Mouse (Mus musculus): ENCODE results near the gene Pim1. TPM values are rescaled to one million over a fixed set of nuclear protein-coding genes. Genes with fewer than 3 reads are reported as not detected.

Gene Pim1
- total and polyA plus RNA-seq, 2 experiments from 2014 or later, result 8.3 to 12.7 TPM

DNA sequence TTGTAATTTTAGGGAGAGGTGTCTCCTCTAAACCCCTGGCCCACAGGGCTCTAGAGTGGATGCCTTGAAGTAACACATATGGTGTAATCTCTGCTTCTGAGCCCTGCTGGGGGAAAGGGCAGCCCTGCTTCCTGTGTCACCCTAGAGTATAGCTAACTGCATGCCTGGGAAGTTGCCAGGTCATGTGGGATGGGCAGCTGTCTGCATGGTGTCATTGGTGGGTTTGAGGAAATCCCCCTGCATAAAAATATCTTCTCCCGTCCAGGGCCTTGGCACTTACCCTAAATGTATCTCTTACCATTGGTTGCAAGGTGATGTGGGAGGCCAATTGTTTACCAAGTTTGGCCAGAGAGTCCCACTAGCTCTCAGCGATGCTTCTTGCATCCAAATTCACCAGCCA is 16.5 kb upstream of the Pim1 start:
- WGBS, result 80% methylated on average over 2 of the region's 2 CpGs
- no peaks in the 10 kb centered on the region for H3K9me3 ChIP-seq (ENCODE audit: low read length)
- DNase-seq (ENCODE audit: low spot score), result no peak
- TF ChIP-seq CTCF (IDR thresholded peaks at IDR 0.05), result no peak
- H3K27ac ChIP-seq (ENCODE audit: low read depth, low read length), result no peak overlapping the region
- H3K4me2 ChIP-seq (ENCODE audit: low read depth, low read length, poor library complexity, severe bottlenecking), result no peak overlapping the region
- no peaks in the 10 kb centered on the region for H3K36me3 ChIP-seq (ENCODE audit: insufficient read depth, low read length)
- no peaks in the 10 kb centered on the region for H3K4me1 ChIP-seq (ENCODE audit: insufficient read depth, low read length)
- H3K4me3 ChIP-seq (ENCODE audit: low read depth, low read length), result no peak overlapping the region
- no peak for ATAC-seq (ENCODE audit: low FRiP score)
- H3K9ac ChIP-seq (replicated peaks; ENCODE audit: low read length, poor library complexity, severe bottlenecking), result no peak overlapping the region
- H3K27me3 ChIP-seq (ENCODE audit: insufficient read depth, low read length), result no peaks in the 10 kb centered on the region

DNA sequence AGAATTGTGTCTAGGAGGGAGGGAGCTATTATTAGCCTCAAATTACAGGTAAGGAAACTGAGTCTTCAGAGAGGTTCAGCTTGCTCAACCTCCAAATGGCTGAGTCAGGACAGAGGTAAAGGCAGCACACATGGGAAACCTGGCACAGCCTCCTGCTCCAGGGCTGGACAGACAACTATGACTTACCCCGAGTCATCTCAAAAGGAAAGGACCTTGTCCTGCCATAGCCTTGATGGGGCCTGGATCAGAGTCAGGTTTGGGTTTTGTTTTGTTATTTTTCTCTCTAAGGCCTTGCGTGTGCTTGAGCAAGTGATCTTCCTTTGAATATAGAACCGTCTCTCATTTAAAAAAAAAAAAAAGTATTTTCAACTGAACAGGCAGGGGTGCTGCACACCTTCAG is 15.4 kb upstream of the Pim1 start:
- ATAC-seq (ENCODE audit: low FRiP score), result no peak
- DNase-seq (ENCODE audit: low spot score), result no peak
- no peak overlapping the region for H3K27ac ChIP-seq (ENCODE audit: low read depth, low read length)
- no peak overlapping the region for H3K4me3 ChIP-seq (ENCODE audit: low read depth, low read length)
- H3K4me2 ChIP-seq (ENCODE audit: low read depth, low read length, poor library complexity, severe bottlenecking), result no peak overlapping the region
- WGBS, result 92% methylated on average over 3 of the region's 3 CpGs
- no peaks in the 10 kb centered on the region for H3K36me3 ChIP-seq (ENCODE audit: insufficient read depth, low read length)
- H3K9me3 ChIP-seq (ENCODE audit: low read length), result no peaks in the 10 kb centered on the region
- TF ChIP-seq CTCF (IDR thresholded peaks at IDR 0.05), result no peak
- H3K27me3 ChIP-seq (ENCODE audit: insufficient read depth, low read length), result no peaks in the 10 kb centered on the region
- no peaks in the 10 kb centered on the region for H3K4me1 ChIP-seq (ENCODE audit: insufficient read depth, low read length)
- no peak overlapping the region for H3K9ac ChIP-seq (replicated peaks; ENCODE audit: low read length, poor library complexity, severe bottlenecking)

- Histone ChIP-seq H3K4me1 (ENCODE audit: insufficient read depth, low read length) (no peaks in the 10 kb centered on the region), H3K36me3 (ENCODE audit: insufficient read depth, low read length) (no peaks in the 10 kb centered on the region), H3K9me3 (ENCODE audit: low read length) (no peaks in the 10 kb centered on the region), H3K4me3 (ENCODE audit: low read depth, low read length) (no peak overlapping the region), H3K4me2 (ENCODE audit: low read depth, low read length, poor library complexity, severe bottlenecking) (no peak overlapping the region), H3K27me3 (ENCODE audit: insufficient read depth, low read length) (no peaks in the 10 kb centered on the region), H3K9ac (replicated peaks; ENCODE audit: low read length, poor library complexity, severe bottlenecking) (no peak overlapping the region), H3K27ac (ENCODE audit: low read depth, low read length) (no peak overlapping the region)
- WGBS, result 70% methylated on average over 4 of the region's 4 CpGs
- TF ChIP-seq CTCF (IDR thresholded peaks at IDR 0.05), result no peak
- DNase-seq (ENCODE audit: low spot score) (no peak), ATAC-seq (ENCODE audit: low FRiP score) (no peak)
Observed at GRCm38 (mm10) chr17:29476461-29476860, 14.1 kb upstream of the Pim1 start.

DNA sequence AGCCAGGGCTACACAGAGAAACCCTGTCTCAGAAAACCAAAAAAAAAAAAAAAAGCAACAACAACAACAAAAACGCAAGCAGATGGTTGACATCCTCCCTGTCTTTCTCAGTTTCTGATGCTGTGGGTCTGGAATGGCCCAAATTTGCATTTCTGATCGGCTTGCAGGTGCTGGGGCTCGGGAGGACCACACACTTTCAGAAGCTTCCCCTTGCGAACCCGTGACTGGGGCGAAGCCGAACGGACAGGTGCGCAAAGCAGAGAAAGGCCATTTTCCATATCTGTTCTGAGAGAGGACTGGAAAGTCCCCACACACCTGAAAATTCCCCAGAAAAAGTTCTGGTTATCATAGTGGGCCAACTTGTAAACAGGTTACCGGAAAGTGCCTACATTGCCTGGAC is 13.2 kb upstream of the Pim1 start:
- no peak for TF ChIP-seq CTCF (IDR thresholded peaks at IDR 0.05)
- WGBS, result 87% methylated on average over 10 of the region's 10 CpGs
- Histone ChIP-seq H3K36me3 (ENCODE audit: insufficient read depth, low read length) (no peaks in the 10 kb centered on the region), H3K9me3 (ENCODE audit: low read length) (no peaks in the 10 kb centered on the region), H3K27me3 (ENCODE audit: insufficient read depth, low read length) (no peaks in the 10 kb centered on the region), H3K27ac (ENCODE audit: low read depth, low read length) (no peak overlapping the region), H3K9ac (replicated peaks; ENCODE audit: low read length, poor library complexity, severe bottlenecking) (no peak overlapping the region), H3K4me1 (ENCODE audit: insufficient read depth, low read length) (no peaks in the 10 kb centered on the region), H3K4me3 (ENCODE audit: low read depth, low read length) (no peak overlapping the region), H3K4me2 (ENCODE audit: low read depth, low read length, poor library complexity, severe bottlenecking) (no peak overlapping the region)
- ATAC-seq (ENCODE audit: low FRiP score) (no peak), DNase-seq (ENCODE audit: low spot score) (no peak)

DNA sequence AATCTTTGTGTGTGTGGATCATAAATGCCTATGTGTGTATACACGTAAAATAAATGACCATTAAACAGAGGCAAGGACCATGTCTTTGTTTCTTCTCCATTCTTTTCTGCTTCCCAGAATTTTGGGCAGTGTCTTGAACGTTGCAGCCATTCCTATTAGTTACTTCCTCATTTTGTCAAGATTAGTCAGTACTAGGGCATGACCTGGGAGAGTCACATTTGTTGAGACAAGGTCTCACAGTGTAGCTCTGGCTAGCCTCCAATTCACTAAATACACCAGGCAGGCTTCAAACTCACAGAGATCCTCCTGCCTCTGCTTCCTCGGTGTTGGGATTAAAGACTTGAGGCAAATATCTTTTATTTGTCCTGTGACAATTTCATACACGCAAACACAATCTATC is 12.3 kb upstream of the Pim1 start:
- no peak for ATAC-seq (ENCODE audit: low FRiP score)
- WGBS, result 91% methylated on average over 4 of the region's 4 CpGs
- H3K36me3 ChIP-seq (ENCODE audit: insufficient read depth, low read length), result no peaks in the 10 kb centered on the region
- H3K27ac ChIP-seq (ENCODE audit: low read depth, low read length), result no peak overlapping the region
- H3K9ac ChIP-seq (replicated peaks; ENCODE audit: low read length, poor library complexity, severe bottlenecking), result no peak overlapping the region
- no peaks in the 10 kb centered on the region for H3K9me3 ChIP-seq (ENCODE audit: low read length)
- no peak for DNase-seq (ENCODE audit: low spot score)
- no peaks in the 10 kb centered on the region for H3K27me3 ChIP-seq (ENCODE audit: insufficient read depth, low read length)
- H3K4me1 ChIP-seq (ENCODE audit: insufficient read depth, low read length), result no peaks in the 10 kb centered on the region
- H3K4me3 ChIP-seq (ENCODE audit: low read depth, low read length), result no peak overlapping the region
- H3K4me2 ChIP-seq (ENCODE audit: low read depth, low read length, poor library complexity, severe bottlenecking), result no peak overlapping the region
- no peak for TF ChIP-seq CTCF (IDR thresholded peaks at IDR 0.05)

GRCm38 (mm10) chr17:29480256-29480655 is 10.3 kb upstream of the Pim1 start:
- ATAC-seq (ENCODE audit: low FRiP score) (no peak), DNase-seq (ENCODE audit: low spot score) (no peak)
- no peak overlapping the region for H3K9ac ChIP-seq (replicated peaks; ENCODE audit: low read length, poor library complexity, severe bottlenecking)
- H3K27me3 ChIP-seq (ENCODE audit: insufficient read depth, low read length), result no peaks in the 10 kb centered on the region
- no peaks in the 10 kb centered on the region for H3K9me3 ChIP-seq (ENCODE audit: low read length)
- H3K36me3 ChIP-seq (ENCODE audit: insufficient read depth, low read length), result no peaks in the 10 kb centered on the region
- H3K4me1 ChIP-seq (ENCODE audit: insufficient read depth, low read length), result no peaks in the 10 kb centered on the region
- H3K4me2 ChIP-seq (ENCODE audit: low read depth, low read length, poor library complexity, severe bottlenecking), result no peak overlapping the region
- H3K27ac ChIP-seq (ENCODE audit: low read depth, low read length), result no peak overlapping the region
- TF ChIP-seq CTCF (IDR thresholded peaks at IDR 0.05), result no peak
- H3K4me3 ChIP-seq (ENCODE audit: low read depth, low read length), result no peak overlapping the region
- 81% methylated on average over 2 of the region's 2 CpGs for WGBS

Measured in midbrain, postnatal 0 days (tissue).